Mouse (Mus musculus) midbrain, postnatal 0 days (tissue): ENCODE measurements around the gene Gm5592. TPM values are rescaled to one million over a fixed set of nuclear protein-coding genes. Genes with fewer than 3 reads are reported as not detected.
"Not testable (repeated sequence)": the region's sequence is repeated elsewhere in the genome, so short reads cannot be mapped to it uniquely, and the experiment has no call there.

Source experiments
- ATAC-seq: fragments of 200-750 bp; cut with Nextera tagmentation; 2 replicates; pipeline ENCODE4 v1.8.0; 2017; ENCODE audit warnings: moderate number of reproducible peaks, mild to moderate bottlenecking, moderate TSS enrichment, moderate library complexity; ENCODE audit not compliant: low FRiP score
- DNase-seq: peaks from one replicate; pipeline ENCODE4 v3.0.0-alpha.2; 2015; ENCODE audit warnings: low spot score
- H3K27ac ChIP-seq: fragments of 300-500 bp; sonication (generic); 2 replicates; pipeline ENCODE4 v1.5.1; 2014; ENCODE audit warnings: low read depth, mild to moderate bottlenecking, low read length, mixed read lengths
- H3K27me3 ChIP-seq: fragments of 300-500 bp; sonication (generic); 2 replicates; pipeline ENCODE4 v1.6.1; 2014; ENCODE audit warnings: low read length, control low read depth, mixed read lengths; ENCODE audit not compliant: insufficient read depth
- H3K36me3 ChIP-seq: fragments of 300-500 bp; sonication (generic); 2 replicates; pipeline ENCODE4 v1.6.1; 2014; ENCODE audit warnings: low read length, control low read depth, mixed read lengths; ENCODE audit not compliant: insufficient read depth
- H3K4me1 ChIP-seq: fragments of 300-500 bp; sonication (generic); 2 replicates; pipeline ENCODE4 v1.6.1; 2014; ENCODE audit warnings: mild to moderate bottlenecking, control low read depth, antibody characterized with exemption, low read length, mixed read lengths; ENCODE audit not compliant: insufficient read depth
- H3K4me2 ChIP-seq: fragments of 300-500 bp; sonication (generic); 2 replicates; pipeline ENCODE4 v1.6.1; 2014; ENCODE audit warnings: low read depth, mild to moderate bottlenecking, low read length, mixed read lengths; ENCODE audit not compliant: poor library complexity, severe bottlenecking
- H3K4me3 ChIP-seq: fragments of 300-500 bp; sonication (generic); 2 replicates; pipeline ENCODE4 v1.5.1; 2014; ENCODE audit warnings: low read depth, mild to moderate bottlenecking, low read length, moderate library complexity
- H3K9ac ChIP-seq: fragments of 300-500 bp; sonication (generic); replicated peaks from 2 replicates; pipeline ENCODE4 v1.6.1; 2014; ENCODE audit warnings: mild to moderate bottlenecking, low read length, moderate library complexity, mixed read lengths; ENCODE audit not compliant: poor library complexity, severe bottlenecking
- H3K9me3 ChIP-seq: fragments of 300-500 bp; sonication (generic); 2 replicates; pipeline ENCODE4 v1.6.1; 2016; ENCODE audit warnings: low read length, control low read depth
- CTCF ChIP-seq: IDR thresholded peaks from 2 replicates; pipeline ENCODE4 v1.5.1; 2016; ENCODE audit warnings: antibody characterized with exemption, mild to moderate bottlenecking
- WGBS: fragments of 180-500 bp; shearing (Covaris S2); extraction: QIAGEN DNeasy Blood & Tissue Kit; methylation state at CpG from one replicate; pipeline ENCODE4 v1.1.7; 2014; 5-methylcytosine and 5-hydroxymethylcytosine counted together
- polyA plus RNA-seq: library from polyadenylated mRNA; unstranded; fragments of >200 nt; fragmentation: Nextera tagmentation; extraction: Ambion mirVana; gene quantifications from 2 replicates; pipeline ENCODE4 v1.2.1, GENCODE M21; 2015
- total RNA-seq: library from RNA; depleted of rRNA; stranded (reverse); fragments of >200 nt; gene quantifications from 2 replicates; pipeline ENCODE4 v1.2.3, GENCODE M21; 2014; rRNA removed

Gm5592 gene
- total RNA-seq: not detected in 2 replicates
- polyA plus RNA-seq: not detected in 2 replicates

- WGBS: 89% methylated on average over 4 of the region's 4 CpGs
- ATAC-seq, H3K27me3 ChIP-seq, H3K27ac ChIP-seq, H3K9me3 ChIP-seq, H3K9ac ChIP-seq, DNase-seq, H3K36me3 ChIP-seq, H3K4me1 ChIP-seq, H3K4me3 ChIP-seq, H3K4me2 ChIP-seq: not testable (repeated sequence)
These were observed at the start of gene Gm5592 for GRCm38 (mm10) chr7:41153541-41153940. Gene Gm5592 (plus strand): TSS chr7:41153841.

- not testable (repeated sequence) for H3K4me2 ChIP-seq, ATAC-seq, H3K9ac ChIP-seq, H3K36me3 ChIP-seq, H3K4me1 ChIP-seq, H3K4me3 ChIP-seq, H3K27ac ChIP-seq, H3K9me3 ChIP-seq, H3K27me3 ChIP-seq, DNase-seq
- 93% methylated on average over 2 of the region's 2 CpGs for WGBS
These were observed 2.2 kb downstream of the Gm5592 start for GRCm38 (mm10) chr7:41155806-41156205.

DNA sequence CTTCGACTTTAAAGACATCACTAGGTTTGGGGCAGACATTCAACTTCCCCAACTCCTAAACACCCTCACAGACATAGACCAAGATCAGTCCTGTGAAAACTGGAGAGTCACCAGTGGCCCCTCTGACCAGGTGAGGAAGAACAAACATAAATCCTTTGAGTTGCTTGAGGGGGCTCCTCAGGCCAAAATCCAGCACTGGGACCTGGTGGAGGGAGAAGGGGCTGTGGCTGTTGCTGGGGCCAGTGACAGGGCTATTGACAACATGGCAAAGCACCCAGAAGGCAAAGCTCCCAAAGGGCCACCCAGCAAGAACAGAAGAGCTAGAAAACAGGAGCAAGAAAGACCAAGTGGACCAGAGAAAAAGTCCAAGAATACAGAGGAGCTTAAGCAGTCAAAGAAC, 4.2 kb downstream of the Gm5592 start:
- not testable (repeated sequence) for H3K4me3 ChIP-seq, DNase-seq, H3K27me3 ChIP-seq, H3K27ac ChIP-seq, H3K9me3 ChIP-seq, H3K36me3 ChIP-seq, H3K9ac ChIP-seq, H3K4me2 ChIP-seq, H3K4me1 ChIP-seq, ATAC-seq
- WGBS: no CpG with 5 or more reads among the region's 1 CpGs

DNA sequence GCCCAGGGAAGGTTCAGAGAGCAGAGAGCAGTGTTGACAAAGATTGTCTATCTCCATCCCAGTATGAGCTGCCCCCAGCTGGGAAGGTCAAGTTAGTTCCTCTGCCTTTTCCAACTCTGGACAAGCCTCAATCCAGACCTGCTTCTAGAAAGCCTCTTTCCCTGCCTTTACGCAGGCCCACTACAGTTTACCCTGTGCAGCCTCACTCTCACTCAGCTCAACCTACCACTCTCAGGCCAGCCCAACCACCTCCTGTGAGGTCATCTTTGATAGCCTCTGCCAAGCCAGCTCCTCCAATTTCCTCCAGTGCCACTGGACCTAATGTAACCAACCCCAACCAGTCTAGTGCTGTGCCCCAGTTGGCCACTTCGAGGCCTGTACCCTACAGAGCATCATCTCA, 4.9 kb downstream of the Gm5592 start:
- not testable (repeated sequence) for H3K9ac ChIP-seq, H3K9me3 ChIP-seq, H3K4me2 ChIP-seq, ATAC-seq, H3K27ac ChIP-seq, H3K4me1 ChIP-seq, H3K4me3 ChIP-seq, H3K27me3 ChIP-seq, H3K36me3 ChIP-seq, DNase-seq
- 54% methylated on average over 2 of the region's 2 CpGs for WGBS

- peaks cover 8% of the 10 kb centered on the region; the same call in 1 of the 2 replicates for H3K9me3 ChIP-seq
- 69% methylated on average over 4 of the region's 4 CpGs for WGBS
- DNase-seq: no peak
- H3K36me3 ChIP-seq: no peaks in the 10 kb centered on the region
- no peak for TF ChIP-seq CTCF
- no peak overlapping the region for H3K4me3 ChIP-seq
- no peak overlapping the region for H3K27ac ChIP-seq
- no peaks in the 10 kb centered on the region for H3K27me3 ChIP-seq
- no peak overlapping the region for H3K9ac ChIP-seq
- no peak overlapping the region for H3K4me2 ChIP-seq
- H3K4me1 ChIP-seq: no peaks in the 10 kb centered on the region
- ATAC-seq: no peak
These were observed 40.0 kb downstream of the Gm5592 start for GRCm38 (mm10) chr7:41193671-41194070.

Other genes with a start within 250 kb of the Gm5592 start
- gene 4930433I11Rik, start 166.3 kb upstream of the Gm5592 start, total RNA-seq: not detected in 2 replicates
- not detected in 2 replicates for gene 4930433I11Rik, start 166.3 kb upstream of the Gm5592 start, polyA plus RNA-seq
- gene Gm4884, start 121.1 kb upstream of the Gm5592 start, total RNA-seq: not detected in 2 replicates
- gene Gm4884, start 121.1 kb upstream of the Gm5592 start, polyA plus RNA-seq: not detected in 2 replicates
- gene AI987944, start 239.5 kb downstream of the Gm5592 start, total RNA-seq: 3.7 and 6.0 TPM in 2 replicates
- 6.5 and 7.9 TPM in 2 replicates for gene AI987944, start 239.5 kb downstream of the Gm5592 start, polyA plus RNA-seq